Mouse (Mus musculus): ENCODE measurements around the gene Pde11a. TPM values are rescaled to one million over a fixed set of nuclear protein-coding genes. Genes with fewer than 3 reads are reported as not detected.

Pde11a gene
- polyA plus RNA-seq, 1 experiment = not detected

DNA sequence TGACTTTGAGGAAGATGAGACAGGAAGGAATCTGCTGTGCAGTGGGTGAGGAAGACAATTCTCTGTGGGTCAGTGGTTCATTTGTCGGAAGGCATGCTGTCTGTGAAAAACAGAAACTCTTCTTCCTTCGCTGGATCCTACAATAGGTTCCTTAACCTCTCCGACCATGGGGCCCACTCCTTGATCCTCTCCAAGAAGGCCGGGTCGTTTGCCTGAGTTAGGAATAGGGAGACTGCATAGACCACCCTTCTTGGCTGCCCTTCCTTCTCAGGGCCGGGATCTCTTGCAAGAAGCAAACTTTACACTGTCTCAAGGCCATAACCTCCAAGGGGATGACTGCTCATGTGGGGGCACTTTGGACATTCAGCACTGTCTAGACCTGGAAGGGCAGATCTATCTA lies 19.3 kb downstream of the Pde11a start:
- no peak for TF ChIP-seq E2F4 (IDR thresholded peaks at IDR 0.05; ENCODE audit: insufficient read depth)
- no peak for TF ChIP-seq USF1 (IDR thresholded peaks at IDR 0.05; ENCODE audit: low read depth)
- no peak for TF ChIP-seq TCF3 (IDR thresholded peaks at IDR 0.05; ENCODE audit: insufficient read length, low read depth)
- no peak for TF ChIP-seq TCF12 (IDR thresholded peaks at IDR 0.05; ENCODE audit: insufficient read depth, poor library complexity, severe bottlenecking)
- no peak for TF ChIP-seq MYOD1 (IDR thresholded peaks at IDR 0.05; ENCODE audit: control insufficient read depth in 1 of 3, insufficient read length in 2 of 3, low read depth in 2 of 3)
- no peak for TF ChIP-seq POLR2A (IDR thresholded peaks at IDR 0.05; ENCODE audit: insufficient read length, low read depth)
- TF ChIP-seq SRF (IDR thresholded peaks at IDR 0.05; ENCODE audit: control insufficient read depth, insufficient read length, low read depth) = no peak
- TF ChIP-seq MAX (IDR thresholded peaks at IDR 0.05; ENCODE audit: low read depth) = no peak
- TF ChIP-seq REST (IDR thresholded peaks at IDR 0.05; ENCODE audit: insufficient read depth, insufficient read length) = no peak
- TF ChIP-seq MYOG (IDR thresholded peaks at IDR 0.05; ENCODE audit: control insufficient read depth in 1 of 3, insufficient read depth in 1 of 3, insufficient read length in 2 of 3, low read depth in 2 of 3) = no peak
- no peak for TF ChIP-seq CEBPB (IDR thresholded peaks at IDR 0.05; ENCODE audit: insufficient read depth, poor library complexity, severe bottlenecking)
- no peak for TF ChIP-seq POLR2AphosphoS2 (IDR thresholded peaks at IDR 0.05; ENCODE audit: insufficient read length, low read depth)
- Histone ChIP-seq H3K79me2 (ENCODE audit: control insufficient read depth, insufficient read depth) (no peaks in the 10 kb centered on the region), H3K4me3 (no peak overlapping the region), H3K27me3 (ENCODE audit: control insufficient read depth, insufficient read depth, insufficient read length) (no peaks in the 10 kb centered on the region), H3K4me2 (ENCODE audit: low read depth) (no peak overlapping the region), H3K36me3 (ENCODE audit: control insufficient read depth, insufficient read depth) (no peaks in the 10 kb centered on the region), H3ac (ENCODE audit: control insufficient read depth, insufficient read length) (no peak overlapping the region)

DNA sequence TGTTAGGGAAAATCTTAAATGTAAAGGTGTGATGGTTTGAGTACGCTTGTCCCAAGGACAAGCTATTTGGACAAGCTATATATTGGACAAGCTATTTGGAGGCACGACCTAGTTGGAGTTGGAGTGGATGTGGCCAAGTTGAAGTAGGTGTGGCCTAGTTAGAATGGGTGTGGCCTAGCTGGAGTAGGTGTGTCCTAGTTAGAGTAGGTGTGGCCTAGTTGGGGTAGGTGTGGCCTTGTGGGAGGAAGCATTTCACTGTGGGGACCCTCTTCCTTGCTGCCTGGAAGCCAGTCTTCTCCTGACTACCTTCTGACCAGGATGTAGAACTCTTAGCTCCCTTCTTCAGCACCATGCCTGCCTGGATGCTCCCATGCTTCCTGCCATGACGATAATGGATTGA lies 50.9 kb downstream of the Pde11a start:
- H3K79me2 ChIP-seq (ENCODE audit: control insufficient read depth, insufficient read depth) = no peaks in the 10 kb centered on the region
- no peaks in the 10 kb centered on the region for H3K36me3 ChIP-seq (ENCODE audit: control insufficient read depth, insufficient read depth)
- H3K4me3 ChIP-seq = no peak overlapping the region
- peaks cover 3% of the 10 kb centered on the region for H3K27me3 ChIP-seq (ENCODE audit: control insufficient read depth, insufficient read depth, insufficient read length)
- H3ac ChIP-seq (ENCODE audit: control insufficient read depth, insufficient read length) = no peak overlapping the region
- TF ChIP-seq MAX (IDR thresholded peaks at IDR 0.05; ENCODE audit: low read depth) (no peak), MYOG (IDR thresholded peaks at IDR 0.05; ENCODE audit: control insufficient read depth in 1 of 3, insufficient read depth in 1 of 3, insufficient read length in 2 of 3, low read depth in 2 of 3) (no peak), POLR2A (IDR thresholded peaks at IDR 0.05; ENCODE audit: insufficient read length, low read depth) (no peak), TCF3 (IDR thresholded peaks at IDR 0.05; ENCODE audit: insufficient read length, low read depth) (no peak), E2F4 (IDR thresholded peaks at IDR 0.05; ENCODE audit: insufficient read depth) (no peak), POLR2AphosphoS2 (IDR thresholded peaks at IDR 0.05; ENCODE audit: insufficient read length, low read depth) (no peak), SRF (IDR thresholded peaks at IDR 0.05; ENCODE audit: control insufficient read depth, insufficient read length, low read depth) (no peak), TCF12 (IDR thresholded peaks at IDR 0.05; ENCODE audit: insufficient read depth, poor library complexity, severe bottlenecking) (no peak), REST (IDR thresholded peaks at IDR 0.05; ENCODE audit: insufficient read depth, insufficient read length) (no peak)
- H3K4me2 ChIP-seq (ENCODE audit: low read depth) = no peak overlapping the region

DNA sequence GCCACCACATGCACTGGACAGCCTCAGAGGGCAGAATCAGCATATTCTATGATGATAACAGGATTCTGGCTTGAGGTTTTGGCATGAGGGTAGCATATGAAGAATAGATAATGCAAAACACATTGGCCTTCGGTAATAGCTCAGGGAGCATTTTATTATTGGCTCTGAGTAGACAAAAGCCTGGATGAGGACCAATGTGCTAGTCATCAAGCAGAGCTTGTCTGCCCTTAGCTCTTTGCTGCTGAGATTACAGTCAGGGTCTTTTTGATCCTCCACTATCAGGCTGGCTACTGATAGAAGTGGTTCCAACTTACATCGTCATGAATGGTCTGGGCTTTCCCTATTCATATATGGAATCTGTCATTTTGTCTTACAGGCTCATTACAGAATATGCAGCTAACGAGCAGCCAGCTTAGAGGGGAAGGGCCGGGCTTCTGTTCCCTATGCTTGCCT lies 52.3 kb downstream of the Pde11a start:
- H3ac ChIP-seq (ENCODE audit: control insufficient read depth, insufficient read length) = no peak overlapping the region
- H3K4me3 ChIP-seq = no peak overlapping the region
- H3K79me2 ChIP-seq (ENCODE audit: control insufficient read depth, insufficient read depth) = no peaks in the 10 kb centered on the region
- H3K27me3 ChIP-seq (ENCODE audit: control insufficient read depth, insufficient read depth, insufficient read length) = no peaks in the 10 kb centered on the region
- no peak overlapping the region for H3K4me2 ChIP-seq (ENCODE audit: low read depth)
- TF ChIP-seq CEBPB (IDR thresholded peaks at IDR 0.05; ENCODE audit: insufficient read depth, poor library complexity, severe bottlenecking) (no peak), SRF (IDR thresholded peaks at IDR 0.05; ENCODE audit: control insufficient read depth, insufficient read length, low read depth) (no peak), REST (IDR thresholded peaks at IDR 0.05; ENCODE audit: insufficient read depth, insufficient read length) (no peak), TCF12 (IDR thresholded peaks at IDR 0.05; ENCODE audit: insufficient read depth, poor library complexity, severe bottlenecking) (no peak), MAX (IDR thresholded peaks at IDR 0.05; ENCODE audit: low read depth) (no peak)
- H3K36me3 ChIP-seq (ENCODE audit: control insufficient read depth, insufficient read depth) = no peaks in the 10 kb centered on the region

DNA sequence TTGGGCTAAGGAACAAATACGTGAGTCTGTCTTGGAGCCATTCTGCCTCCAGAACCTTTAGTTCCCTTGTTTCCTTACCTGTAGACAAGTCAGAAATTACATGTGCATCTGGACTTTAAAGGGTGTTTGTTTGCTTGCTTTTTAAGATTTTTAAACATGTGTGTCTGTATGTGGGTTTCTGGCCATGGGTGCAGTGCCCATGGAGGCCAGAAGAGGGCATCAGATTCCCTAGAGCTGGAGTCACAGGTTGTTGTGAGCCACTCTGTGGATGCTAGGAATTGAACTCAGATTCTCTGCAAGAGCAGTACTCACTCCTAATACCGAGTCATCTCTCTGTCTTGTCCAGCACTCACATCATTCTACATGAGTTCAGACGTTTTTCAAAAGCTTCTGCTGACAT lies 53.4 kb downstream of the Pde11a start:
- Histone ChIP-seq H3K4me3 (no peak overlapping the region), H3K4me2 (ENCODE audit: low read depth) (no peak overlapping the region), H3K36me3 (ENCODE audit: control insufficient read depth, insufficient read depth) (no peaks in the 10 kb centered on the region), H3K27me3 (ENCODE audit: control insufficient read depth, insufficient read depth, insufficient read length) (no peaks in the 10 kb centered on the region), H3ac (ENCODE audit: control insufficient read depth, insufficient read length) (no peak overlapping the region), H3K79me2 (ENCODE audit: control insufficient read depth, insufficient read depth) (no peaks in the 10 kb centered on the region)
- TF ChIP-seq MAX (IDR thresholded peaks at IDR 0.05; ENCODE audit: low read depth) (no peak), TCF12 (IDR thresholded peaks at IDR 0.05; ENCODE audit: insufficient read depth, poor library complexity, severe bottlenecking) (no peak), USF1 (IDR thresholded peaks at IDR 0.05; ENCODE audit: low read depth) (no peak), E2F4 (IDR thresholded peaks at IDR 0.05; ENCODE audit: insufficient read depth) (no peak), POLR2AphosphoS2 (IDR thresholded peaks at IDR 0.05; ENCODE audit: insufficient read length, low read depth) (no peak), POLR2A (IDR thresholded peaks at IDR 0.05; ENCODE audit: insufficient read length, low read depth) (no peak), TCF3 (IDR thresholded peaks at IDR 0.05; ENCODE audit: insufficient read length, low read depth) (no peak), SRF (IDR thresholded peaks at IDR 0.05; ENCODE audit: control insufficient read depth, insufficient read length, low read depth) (no peak), MYOG (IDR thresholded peaks at IDR 0.05; ENCODE audit: control insufficient read depth in 1 of 3, insufficient read depth in 1 of 3, insufficient read length in 2 of 3, low read depth in 2 of 3) (no peak)

DNA sequence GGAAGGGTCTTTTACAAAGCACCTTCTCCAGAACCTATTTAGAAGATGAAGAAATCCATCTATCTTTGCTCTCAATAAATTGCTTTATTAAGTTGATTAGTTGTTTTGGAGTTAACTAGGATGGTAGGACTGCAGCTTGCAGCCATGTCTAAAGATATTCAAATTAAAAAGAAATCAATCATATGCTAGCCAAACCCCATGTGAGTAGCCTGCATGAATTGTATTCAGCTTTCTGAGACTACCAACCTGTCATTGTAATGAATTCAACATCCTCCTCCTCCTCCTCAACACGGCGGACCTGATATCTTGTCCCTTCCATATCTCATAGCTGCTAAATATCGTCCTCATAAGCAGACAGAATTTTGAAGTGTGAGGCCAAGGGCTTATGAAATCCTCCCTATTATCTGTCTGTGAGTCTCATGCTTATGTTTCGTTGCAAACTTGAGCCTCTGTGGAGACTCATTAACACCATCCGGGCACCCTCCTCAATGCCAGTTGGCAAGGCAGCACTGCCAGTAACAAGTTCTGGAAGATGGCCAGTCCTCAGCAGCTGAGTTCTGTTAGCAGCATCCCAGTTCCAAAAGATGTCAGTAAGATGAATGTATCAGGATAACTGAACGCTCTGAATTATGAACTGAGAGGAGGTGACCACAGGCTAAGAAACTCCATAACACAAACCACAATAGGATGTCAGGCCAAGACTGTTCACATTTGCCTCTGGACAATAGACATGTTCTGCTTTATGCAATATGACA lies 55.0 kb downstream of the Pde11a start:
- H3ac ChIP-seq (ENCODE audit: control insufficient read depth, insufficient read length) = no peak overlapping the region
- H3K36me3 ChIP-seq (ENCODE audit: control insufficient read depth, insufficient read depth) = no peaks in the 10 kb centered on the region
- no peak overlapping the region for H3K4me3 ChIP-seq
- H3K79me2 ChIP-seq (ENCODE audit: control insufficient read depth, insufficient read depth) = no peaks in the 10 kb centered on the region
- H3K4me2 ChIP-seq (ENCODE audit: low read depth) = no peak overlapping the region
- no peaks in the 10 kb centered on the region for H3K27me3 ChIP-seq (ENCODE audit: control insufficient read depth, insufficient read depth, insufficient read length)
- TF ChIP-seq E2F4 (IDR thresholded peaks at IDR 0.05; ENCODE audit: insufficient read depth) (no peak), MYOD1 (IDR thresholded peaks at IDR 0.05; ENCODE audit: control insufficient read depth in 1 of 3, insufficient read length in 2 of 3, low read depth in 2 of 3) (no peak), POLR2AphosphoS2 (IDR thresholded peaks at IDR 0.05; ENCODE audit: insufficient read length, low read depth) (no peak), MYOG (IDR thresholded peaks at IDR 0.05; ENCODE audit: control insufficient read depth in 1 of 3, insufficient read depth in 1 of 3, insufficient read length in 2 of 3, low read depth in 2 of 3) (no peak), MAX (IDR thresholded peaks at IDR 0.05; ENCODE audit: low read depth) (no peak), POLR2A (IDR thresholded peaks at IDR 0.05; ENCODE audit: insufficient read length, low read depth) (no peak), REST (IDR thresholded peaks at IDR 0.05; ENCODE audit: insufficient read depth, insufficient read length) (no peak), CEBPB (IDR thresholded peaks at IDR 0.05; ENCODE audit: insufficient read depth, poor library complexity, severe bottlenecking) (no peak), SRF (IDR thresholded peaks at IDR 0.05; ENCODE audit: control insufficient read depth, insufficient read length, low read depth) (no peak), TCF12 (IDR thresholded peaks at IDR 0.05; ENCODE audit: insufficient read depth, poor library complexity, severe bottlenecking) (no peak), USF1 (IDR thresholded peaks at IDR 0.05; ENCODE audit: low read depth) (no peak), TCF3 (IDR thresholded peaks at IDR 0.05; ENCODE audit: insufficient read length, low read depth) (no peak)
